Mouse (Mus musculus): ENCODE measurements around the gene Wt1. TPM values are rescaled to one million over a fixed set of nuclear protein-coding genes. Genes with fewer than 3 reads are reported as not detected.

The Wt1 gene
- polyA plus RNA-seq, 1 experiment from 2014 or later = 41.9 TPM

DNA sequence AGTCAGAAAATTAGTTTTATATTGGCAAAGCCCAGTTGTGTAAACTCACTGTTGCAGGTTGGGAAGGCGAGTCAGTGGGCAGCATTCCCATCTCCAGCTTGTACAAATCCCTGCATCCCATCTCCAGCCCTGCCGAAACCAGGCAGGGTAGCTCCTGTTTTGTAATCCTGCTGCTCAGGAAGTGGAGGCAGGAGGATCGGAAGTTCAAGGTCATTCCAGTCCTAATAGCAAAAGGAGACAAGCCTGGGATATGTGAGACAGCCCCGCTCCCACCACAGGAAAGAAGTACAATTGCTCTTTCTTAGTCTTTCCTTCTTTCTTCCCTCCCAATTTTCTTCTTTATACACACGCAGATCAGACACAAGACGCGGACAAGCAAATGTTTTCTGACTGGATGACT, 25.8 kb upstream of the Wt1 start:
- Histone ChIP-seq H3K4me1 (0 out of 2 replicates have a peak, but pooled peaks cover 4% of the 10 kb centered on the region), H3K27ac (no peak overlapping the region), H3K4me3 (no peak overlapping the region), H3K27me3 (ENCODE audit: insufficient read depth, poor library complexity, severe bottlenecking) (no peaks in the 10 kb centered on the region), H3K9me3 (no peaks in the 10 kb centered on the region), H3K36me3 (no peaks in the 10 kb centered on the region)
- WGBS = 57% methylated on average over 7 of the region's 7 CpGs
- no peak for DNase-seq (ENCODE audit: low spot score)

DNA sequence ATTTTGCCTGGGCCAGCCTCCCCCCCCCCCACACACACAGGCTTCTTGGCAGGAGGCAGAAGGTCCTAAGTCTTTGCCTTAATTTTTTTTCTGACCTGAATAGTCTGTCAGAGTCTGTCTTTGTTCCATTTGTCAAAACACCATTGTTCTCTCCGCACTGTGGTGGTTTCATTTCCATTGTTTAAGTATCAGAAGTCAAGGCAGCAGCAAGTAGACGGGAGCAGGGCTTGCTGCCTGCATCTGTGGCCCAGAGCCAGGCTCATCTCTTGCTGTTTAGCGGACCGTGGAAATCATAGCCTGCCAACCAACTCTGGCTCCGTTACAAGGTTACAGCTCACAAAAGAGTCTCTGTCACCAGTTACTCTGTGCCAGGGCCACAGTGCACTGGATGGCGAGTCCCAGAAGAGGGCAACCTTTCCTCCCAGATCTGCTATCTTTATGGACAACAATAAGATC, 17.6 kb upstream of the Wt1 start:
- Histone ChIP-seq H3K4me1 (no peaks in the 10 kb centered on the region), H3K9me3 (no peaks in the 10 kb centered on the region), H3K27me3 (ENCODE audit: insufficient read depth, poor library complexity, severe bottlenecking) (peaks cover 17% of the 10 kb centered on the region), H3K27ac (no peak overlapping the region), H3K4me3 (no peak overlapping the region), H3K36me3 (no peaks in the 10 kb centered on the region)
- WGBS = 34% methylated on average over 6 of the region's 6 CpGs
- DNase-seq (ENCODE audit: low spot score) = no peak

DNA sequence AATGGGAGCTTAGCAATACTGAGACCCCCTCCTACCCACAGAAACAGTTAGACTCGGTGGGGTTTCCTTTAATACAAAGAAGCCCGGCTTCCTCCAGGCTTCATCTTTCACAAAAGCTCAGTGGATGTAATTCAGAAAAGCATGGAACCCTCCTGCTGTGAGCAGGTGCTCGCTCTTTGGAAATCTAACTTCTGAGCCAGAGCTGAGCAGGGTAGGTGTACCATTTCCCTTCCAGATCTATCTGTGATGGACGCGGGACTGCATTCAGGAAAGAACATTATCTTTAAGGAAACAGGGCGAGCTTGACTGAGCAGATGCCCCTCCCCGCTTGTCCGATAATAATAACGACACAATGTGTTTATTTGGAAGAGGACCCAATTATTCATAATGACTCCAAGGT, 12.3 kb upstream of the Wt1 start:
- Histone ChIP-seq H3K27ac (no peak overlapping the region), H3K4me1 (no peaks in the 10 kb centered on the region), H3K4me3 (no peak overlapping the region), H3K36me3 (no peaks in the 10 kb centered on the region), H3K27me3 (ENCODE audit: insufficient read depth, poor library complexity, severe bottlenecking) (peaks cover 44% of the 10 kb centered on the region), H3K9me3 (no peaks in the 10 kb centered on the region)
- no peak for DNase-seq (ENCODE audit: low spot score)
- 27% methylated on average over 9 of the region's 9 CpGs for WGBS

DNA sequence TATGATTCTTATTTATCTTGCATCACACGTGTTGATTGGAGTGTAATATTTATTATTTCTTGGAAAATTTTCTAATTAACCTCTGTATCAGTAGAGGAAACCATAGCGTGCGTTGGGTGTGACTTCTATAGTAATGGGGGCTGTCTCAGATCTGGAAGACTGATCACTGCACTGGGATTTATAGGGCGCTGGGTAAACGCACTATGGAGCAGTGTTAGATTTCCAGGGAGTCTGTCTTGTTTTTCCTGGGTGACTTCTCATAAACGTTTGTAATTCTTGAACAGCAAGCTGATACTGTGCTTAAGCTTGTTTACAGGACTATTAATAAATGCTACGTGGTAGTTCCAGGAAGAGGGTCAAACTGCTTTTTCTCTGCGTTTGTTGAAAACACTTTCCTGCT, 8.7 kb upstream of the Wt1 start:
- peaks cover under 1% of the 10 kb centered on the region; the same call in 1 of the 2 replicates for H3K4me1 ChIP-seq
- WGBS = 71% methylated on average over 8 of the region's 8 CpGs
- peaks cover 72% of the 10 kb centered on the region for H3K27me3 ChIP-seq (ENCODE audit: insufficient read depth, poor library complexity, severe bottlenecking)
- H3K4me3 ChIP-seq = no peak overlapping the region
- no peaks in the 10 kb centered on the region for H3K36me3 ChIP-seq
- no peak for DNase-seq (ENCODE audit: low spot score)
- H3K9me3 ChIP-seq = no peaks in the 10 kb centered on the region
- no peak overlapping the region for H3K27ac ChIP-seq

DNA sequence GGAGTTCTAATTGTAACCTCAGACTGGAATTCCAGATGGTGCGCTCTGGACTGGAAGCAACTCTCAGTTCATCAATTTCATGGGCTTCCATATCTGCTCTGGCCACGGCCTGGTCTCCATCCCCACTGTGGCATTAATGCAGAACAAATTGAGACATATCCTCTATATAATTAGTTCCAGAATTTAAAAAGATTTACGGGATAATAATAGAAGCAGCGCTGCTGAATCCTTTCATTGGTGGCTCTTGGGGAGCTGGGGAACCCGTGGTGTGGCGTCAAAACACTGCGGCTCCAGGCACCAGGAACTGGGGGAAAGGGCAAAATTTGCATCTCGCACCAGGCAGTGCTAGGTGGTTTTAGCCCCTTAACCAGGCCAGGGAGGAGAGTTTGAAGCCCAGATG, 4.1 kb upstream of the Wt1 start:
- WGBS = 4% methylated on average over 8 of the region's 8 CpGs
- no peaks in the 10 kb centered on the region for H3K36me3 ChIP-seq
- DNase-seq (ENCODE audit: low spot score) = no peak
- H3K9me3 ChIP-seq = no peaks in the 10 kb centered on the region
- H3K27me3 ChIP-seq (ENCODE audit: insufficient read depth, poor library complexity, severe bottlenecking) = peaks cover 96% of the 10 kb centered on the region
- H3K4me3 ChIP-seq = no peak overlapping the region
- peaks cover 23% of the 10 kb centered on the region for H3K4me1 ChIP-seq
- no peak overlapping the region for H3K27ac ChIP-seq

DNA sequence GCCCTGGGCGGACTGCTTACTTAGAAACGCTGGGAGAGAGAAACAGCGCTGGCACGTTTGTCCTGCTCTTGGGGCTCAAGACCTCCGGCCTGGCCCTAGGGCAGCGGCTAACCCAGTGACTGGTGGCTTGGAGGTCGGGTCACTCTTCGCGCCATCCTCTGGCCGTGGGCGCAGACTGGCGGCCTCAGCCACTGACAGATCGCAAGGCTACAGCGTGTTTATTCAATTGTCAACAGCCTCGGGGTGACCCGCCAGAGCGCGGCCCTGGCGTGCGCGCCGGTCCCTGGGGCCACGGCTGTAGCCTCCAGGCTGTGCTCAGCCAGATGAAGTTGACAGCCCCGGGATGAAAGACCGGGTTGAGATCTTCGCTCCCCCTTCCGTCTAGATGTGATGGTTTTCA, 3.4 kb upstream of the Wt1 start:
- Histone ChIP-seq H3K27me3 (ENCODE audit: insufficient read depth, poor library complexity, severe bottlenecking) (peaks cover 96% of the 10 kb centered on the region), H3K9me3 (no peaks in the 10 kb centered on the region), H3K4me1 (peaks cover 30% of the 10 kb centered on the region), H3K27ac (peak overlapping the region; percentile 10; the same call in 1 of the 2 replicates), H3K36me3 (no peaks in the 10 kb centered on the region), H3K4me3 (peak overlapping the region; percentile 52)
- no peak for DNase-seq (ENCODE audit: low spot score)
- WGBS = under 1% methylated on average over 27 of the region's 27 CpGs

DNA sequence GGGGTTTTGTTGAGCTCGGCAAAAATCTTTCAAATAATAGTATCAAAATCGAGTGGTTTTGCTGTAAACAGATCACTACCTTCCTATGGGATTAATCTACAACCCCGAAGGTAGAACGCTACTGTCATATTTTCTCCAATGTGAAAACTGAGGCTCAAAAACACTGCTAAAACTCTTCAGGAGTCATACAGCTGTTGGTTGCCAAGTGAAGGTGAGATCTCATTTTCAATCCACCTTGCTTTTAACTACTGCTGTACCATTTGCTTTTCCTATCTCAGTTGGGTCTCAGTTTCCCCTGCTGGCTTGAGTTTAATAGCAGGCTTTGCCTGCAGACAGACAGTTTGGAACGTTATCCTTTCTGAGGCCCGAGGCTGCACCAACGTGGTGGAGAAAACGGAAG, 2.9 kb upstream of the Wt1 start:
- H3K4me3 ChIP-seq = peak overlapping the region; percentile 5
- no peak for DNase-seq (ENCODE audit: low spot score)
- H3K27ac ChIP-seq = no peak overlapping the region
- H3K9me3 ChIP-seq = no peaks in the 10 kb centered on the region
- peaks cover 97% of the 10 kb centered on the region for H3K27me3 ChIP-seq (ENCODE audit: insufficient read depth, poor library complexity, severe bottlenecking)
- no peaks in the 10 kb centered on the region for H3K36me3 ChIP-seq
- WGBS = 2% methylated on average over 8 of the region's 8 CpGs
- H3K4me1 ChIP-seq = peaks cover 31% of the 10 kb centered on the region

DNA sequence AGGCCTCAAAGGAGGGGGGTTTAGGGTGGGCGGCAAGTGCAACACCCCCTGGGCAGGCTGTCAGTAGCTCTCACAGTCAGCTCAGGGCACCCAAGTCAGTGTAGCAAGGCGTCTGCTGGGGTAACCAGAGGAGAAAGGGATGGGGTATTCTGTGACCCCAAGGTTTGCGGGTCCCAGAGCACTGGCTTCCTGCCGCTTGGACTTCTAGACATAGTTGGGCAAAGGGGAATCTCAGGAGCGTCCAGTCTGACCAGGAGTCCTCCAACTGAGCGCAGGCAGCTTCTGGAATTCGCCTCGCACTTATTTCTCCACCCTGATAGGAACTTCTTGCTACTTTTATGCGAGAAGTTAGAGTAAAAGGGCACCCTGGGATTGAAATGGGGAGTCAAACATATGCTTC, 2.4 kb upstream of the Wt1 start:
- H3K9me3 ChIP-seq = no peaks in the 10 kb centered on the region
- DNase-seq (ENCODE audit: low spot score) = peak; percentile 59
- H3K27ac ChIP-seq = no peak overlapping the region
- no peaks in the 10 kb centered on the region for H3K36me3 ChIP-seq
- peaks cover 31% of the 10 kb centered on the region for H3K4me1 ChIP-seq
- H3K27me3 ChIP-seq (ENCODE audit: insufficient read depth, poor library complexity, severe bottlenecking) = peaks cover 97% of the 10 kb centered on the region
- peak overlapping the region; percentile 5; the same call in 1 of the 2 replicates for H3K4me3 ChIP-seq
- 3% methylated on average over 9 of the region's 9 CpGs for WGBS

DNA sequence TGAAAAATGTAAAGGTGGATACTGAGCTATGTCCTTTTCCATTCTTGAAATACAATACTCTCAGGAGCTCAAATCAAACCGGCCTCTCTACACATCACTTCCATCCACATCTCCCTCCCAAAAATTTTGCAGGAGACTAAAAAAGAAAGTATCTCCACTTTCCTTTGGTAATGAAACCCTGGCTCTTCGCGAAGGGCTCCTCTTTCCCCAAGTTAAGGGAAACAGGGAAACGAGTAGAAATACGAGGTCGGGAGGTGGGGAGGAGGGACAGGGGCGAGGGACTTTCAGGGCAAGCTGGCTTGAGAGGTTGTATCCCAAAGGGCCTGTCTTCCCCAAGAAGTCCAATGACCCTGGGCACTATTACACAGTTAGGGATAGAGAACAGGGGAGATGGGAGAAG, 1.9 kb upstream of the Wt1 start:
- no peak for DNase-seq (ENCODE audit: low spot score)

DNA sequence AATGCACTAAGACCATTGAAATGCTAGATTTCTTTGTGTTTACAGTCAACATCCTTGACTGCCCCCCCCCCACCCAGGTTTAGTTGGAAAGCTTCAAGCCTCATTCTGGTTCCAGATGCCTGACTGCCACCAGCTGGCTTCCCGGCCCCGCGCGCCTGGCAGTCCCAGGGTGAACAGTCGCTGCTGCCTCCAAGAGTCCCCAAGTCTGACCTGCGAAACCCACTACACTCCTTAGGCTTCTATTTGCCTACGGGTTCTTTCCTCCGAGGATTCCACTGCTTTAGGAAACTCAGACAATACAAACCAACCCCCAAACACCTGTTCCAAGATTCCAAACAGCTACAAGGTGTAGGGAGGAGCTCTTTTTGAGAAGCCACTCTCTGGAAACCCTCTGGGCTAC, 1.1 kb upstream of the Wt1 start:
- WGBS = under 1% methylated on average over 8 of the region's 8 CpGs
- no peak for DNase-seq (ENCODE audit: low spot score)
- peak overlapping the region; percentile 55 for H3K4me3 ChIP-seq
- H3K27ac ChIP-seq = no peak overlapping the region
- H3K27me3 ChIP-seq (ENCODE audit: insufficient read depth, poor library complexity, severe bottlenecking) = peaks cover 97% of the 10 kb centered on the region
- H3K36me3 ChIP-seq = no peaks in the 10 kb centered on the region
- H3K9me3 ChIP-seq = no peaks in the 10 kb centered on the region
- H3K4me1 ChIP-seq = peaks cover 33% of the 10 kb centered on the region

More for the DNA sequence above, 1.9 kb upstream of the Wt1 start:
- no peaks in the 10 kb centered on the region for H3K9me3 ChIP-seq
- no peaks in the 10 kb centered on the region for H3K36me3 ChIP-seq
- no peak overlapping the region for H3K27ac ChIP-seq
- H3K27me3 ChIP-seq (ENCODE audit: insufficient read depth, poor library complexity, severe bottlenecking) = peaks cover 97% of the 10 kb centered on the region
- H3K4me3 ChIP-seq = 0 out of 2 replicates have a peak overlapping the region, but pooled peaks have one; percentile 55
- H3K4me1 ChIP-seq = peaks cover 31% of the 10 kb centered on the region
- 1% methylated on average over 7 of the region's 7 CpGs for WGBS

DNA sequence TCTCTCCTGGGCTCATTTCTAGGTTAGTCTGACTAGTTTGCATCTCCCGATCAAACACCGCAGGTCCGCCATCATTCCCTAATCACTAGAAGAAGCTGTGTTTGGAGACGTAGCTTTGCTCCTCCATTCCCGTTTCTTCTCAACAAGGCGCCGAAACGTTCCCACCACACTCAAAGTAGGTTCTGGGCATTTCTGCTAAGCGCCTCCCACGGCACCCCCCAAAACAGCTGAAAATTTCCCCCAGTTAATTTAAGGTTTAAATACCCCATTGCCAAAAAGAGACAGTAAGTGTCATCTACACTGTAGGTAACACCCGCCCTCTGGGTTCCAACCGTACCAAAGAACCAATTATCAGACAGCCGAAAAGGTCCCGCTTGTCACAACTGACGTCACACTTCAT, 688 bp upstream of the Wt1 start:
- H3K9me3 ChIP-seq = no peaks in the 10 kb centered on the region
- peaks cover 97% of the 10 kb centered on the region for H3K27me3 ChIP-seq (ENCODE audit: insufficient read depth, poor library complexity, severe bottlenecking)
- no peak overlapping the region for H3K27ac ChIP-seq
- peaks cover 37% of the 10 kb centered on the region for H3K4me1 ChIP-seq
- no peaks in the 10 kb centered on the region for H3K36me3 ChIP-seq
- peak overlapping the region; percentile 55 for H3K4me3 ChIP-seq
- DNase-seq (ENCODE audit: low spot score) = no peak
- WGBS = 3% methylated on average over 15 of the region's 15 CpGs

DNA sequence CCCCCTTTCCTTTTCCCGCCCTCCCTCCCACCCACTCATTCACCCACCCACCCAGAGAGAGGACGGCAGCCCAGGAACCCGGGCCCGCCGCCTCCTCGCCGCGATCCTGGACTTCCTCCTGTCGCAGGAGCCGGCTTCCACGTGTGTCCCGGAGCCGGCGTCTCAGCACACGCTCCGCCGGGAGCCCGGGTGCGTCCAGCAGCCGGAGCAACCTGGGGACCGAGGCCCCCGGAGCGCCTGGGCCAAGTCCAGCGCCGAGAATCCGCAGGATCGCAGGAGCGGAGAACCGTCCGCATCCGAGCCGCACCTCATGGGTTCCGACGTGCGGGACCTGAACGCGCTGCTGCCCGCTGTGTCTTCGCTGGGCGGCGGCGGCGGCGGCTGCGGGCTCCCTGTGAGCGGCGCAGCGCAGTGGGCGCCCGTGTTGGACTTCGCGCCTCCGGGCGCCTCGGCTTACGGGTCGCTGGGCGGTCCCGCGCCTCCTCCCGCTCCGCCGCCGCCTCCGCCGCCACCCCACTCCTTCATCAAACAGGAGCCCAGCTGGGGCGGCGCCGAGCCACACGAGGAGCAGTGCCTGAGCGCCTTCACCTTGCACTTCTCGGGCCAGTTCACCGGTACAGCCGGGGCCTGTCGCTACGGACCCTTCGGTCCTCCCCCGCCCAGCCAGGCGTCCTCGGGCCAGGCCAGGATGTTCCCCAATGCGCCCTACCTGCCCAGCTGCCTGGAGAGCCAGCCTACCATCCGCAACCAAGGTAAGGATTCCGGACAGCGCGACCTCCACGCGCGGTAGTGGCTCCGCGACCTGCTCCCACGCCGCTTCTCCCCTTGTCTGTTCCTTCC, 582 bp downstream of the Wt1 start:
- Histone ChIP-seq H3K4me1 (peaks cover 40% of the 10 kb centered on the region), H3K9me3 (no peaks in the 10 kb centered on the region), H3K27ac (peak overlapping the region; percentile 71), H3K27me3 (ENCODE audit: insufficient read depth, poor library complexity, severe bottlenecking) (peaks cover 97% of the 10 kb centered on the region), H3K4me3 (peak overlapping the region; percentile 55), H3K36me3 (no peaks in the 10 kb centered on the region)
- WGBS = under 1% methylated on average over 92 of the region's 92 CpGs
- no peak for DNase-seq (ENCODE audit: low spot score)

DNA sequence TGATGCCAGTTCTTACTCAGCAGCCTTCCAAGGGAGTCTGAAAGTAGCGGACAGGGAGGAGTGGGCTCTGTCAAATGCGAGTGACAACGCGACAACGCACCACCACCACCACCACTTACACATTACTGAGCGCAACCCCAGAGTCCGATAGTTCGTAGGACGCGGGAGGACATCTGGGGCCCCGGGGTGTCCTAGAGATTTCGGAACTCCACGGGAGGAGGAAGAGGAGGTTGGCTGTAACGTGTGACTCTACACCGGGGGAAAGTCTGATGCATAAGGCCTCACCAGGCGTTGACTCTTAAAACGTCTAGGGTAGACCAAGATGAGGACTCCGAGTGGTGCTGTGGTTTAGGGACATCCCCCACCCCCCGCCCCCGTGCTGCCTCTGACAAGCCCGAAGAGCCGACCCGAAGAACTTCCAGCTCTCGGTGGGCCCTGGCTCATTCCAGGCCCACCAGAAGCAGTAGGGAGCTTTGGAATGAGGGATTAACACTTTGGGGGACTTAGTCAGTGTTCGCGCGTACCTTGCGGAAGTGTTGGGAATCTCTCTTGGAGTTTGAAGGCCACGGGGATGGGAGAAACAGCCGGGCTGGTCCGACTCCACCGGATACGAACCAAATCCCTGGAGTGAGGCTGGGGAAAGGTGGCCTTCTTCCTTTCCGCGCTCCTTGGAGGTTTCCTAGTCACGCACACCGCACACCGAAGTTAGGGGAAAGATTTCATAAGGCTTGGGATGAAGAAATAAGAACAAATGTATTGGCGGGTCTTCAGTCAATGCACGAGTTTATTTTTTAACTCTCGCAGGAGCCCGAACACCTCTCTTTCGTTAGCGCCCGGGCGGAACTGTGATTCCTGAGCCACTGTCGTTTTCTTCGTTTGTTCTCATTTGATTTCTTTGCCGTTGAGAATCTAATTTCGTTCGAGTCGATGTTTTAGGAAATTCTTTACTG, 1.5 kb downstream of the Wt1 start:
- Histone ChIP-seq H3K4me1 (peaks cover 39% of the 10 kb centered on the region), H3K27me3 (ENCODE audit: insufficient read depth, poor library complexity, severe bottlenecking) (peaks cover 99% of the 10 kb centered on the region), H3K9me3 (no peaks in the 10 kb centered on the region), H3K36me3 (no peaks in the 10 kb centered on the region), H3K4me3 (peak overlapping the region; percentile 55), H3K27ac (peak overlapping the region; percentile 71)
- DNase-seq (ENCODE audit: low spot score) = no peak
- 1% methylated on average over 52 of the region's 52 CpGs for WGBS

Data from heart, embryonic 10.5 days (tissue).